Mouse (Mus musculus): ENCODE data around the gene Megf8. TPM values are rescaled to one million over a fixed set of nuclear protein-coding genes. Genes with fewer than 3 reads are reported as not detected.
A peak's percentile ranks its signal among the peaks of the same experiment; 100 is the strongest.

Megf8 gene
- total and polyA plus RNA-seq, 2 experiments = 1.5 to 5.1 TPM

- TF ChIP-seq POLR2A (IDR thresholded peaks at IDR 0.05; ENCODE audit: extremely low read depth, insufficient read depth, low read length) (no peak), CTCF (IDR thresholded peaks at IDR 0.05; ENCODE audit: low read depth, low read length) (no peak)
- no peak for DNase-seq (ENCODE audit: extremely low read depth, low read depth, low spot score)
- H3K36me3 ChIP-seq (ENCODE audit: control insufficient read depth, insufficient read depth, low read length) = no peaks in the 10 kb centered on the region
- H3K4me3 ChIP-seq (ENCODE audit: insufficient read depth, low read depth, low read length) = no peak overlapping the region
- H3K27me3 ChIP-seq (ENCODE audit: control insufficient read depth, insufficient read depth, low read length) = no peaks in the 10 kb centered on the region
- no peak overlapping the region for H3K27ac ChIP-seq (replicated peaks; ENCODE audit: insufficient read depth, low read depth, low read length)
- WGBS = 88% methylated on average over 22 of the region's 22 CpGs
- peaks cover 33% of the 10 kb centered on the region for H3K79me2 ChIP-seq (ENCODE audit: control insufficient read depth, insufficient read depth, low read length)
- peaks cover 15% of the 10 kb centered on the region for H3K4me1 ChIP-seq (ENCODE audit: control insufficient read depth, insufficient read depth, low read length)
- no peak overlapping the region for H3K9ac ChIP-seq (ENCODE audit: low read depth, low read length)
Observed at GRCm38 (mm10) chr7:25273259-25274241, 43.4 kb upstream of the Megf8 start.

DNA sequence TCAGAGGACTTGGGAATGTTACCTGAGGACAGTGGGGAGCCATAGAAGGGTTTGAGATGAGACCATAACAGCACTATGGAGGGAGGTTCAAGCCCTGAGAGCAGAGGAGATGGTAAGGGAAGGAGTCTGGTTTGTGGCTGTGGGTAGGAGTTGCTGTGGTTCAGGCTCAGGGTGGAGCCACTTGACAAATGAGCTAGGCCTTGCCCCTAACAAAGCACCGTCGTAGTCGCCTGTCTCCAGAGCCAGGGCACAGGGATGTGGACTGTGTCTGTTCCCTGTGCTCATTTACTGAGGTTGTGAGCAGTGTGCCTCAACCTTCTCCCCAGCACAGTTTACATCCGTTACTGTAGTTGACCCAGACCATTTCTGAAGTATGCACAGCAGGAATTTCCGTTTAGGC is 42.4 kb upstream of the Megf8 start:
- Histone ChIP-seq H3K27me3 (ENCODE audit: control insufficient read depth, insufficient read depth, low read length) (no peaks in the 10 kb centered on the region), H3K79me2 (ENCODE audit: control insufficient read depth, insufficient read depth, low read length) (peaks cover 28% of the 10 kb centered on the region), H3K36me3 (ENCODE audit: control insufficient read depth, insufficient read depth, low read length) (no peaks in the 10 kb centered on the region), H3K27ac (replicated peaks; ENCODE audit: insufficient read depth, low read depth, low read length) (no peak overlapping the region), H3K4me1 (ENCODE audit: control insufficient read depth, insufficient read depth, low read length) (peaks cover 13% of the 10 kb centered on the region), H3K9ac (ENCODE audit: low read depth, low read length) (no peak overlapping the region), H3K4me3 (ENCODE audit: insufficient read depth, low read depth, low read length) (no peak overlapping the region)
- DNase-seq (ENCODE audit: extremely low read depth, low read depth, low spot score) = no peak
- 81% methylated on average over 5 of the region's 5 CpGs for WGBS
- TF ChIP-seq CTCF (IDR thresholded peaks at IDR 0.05; ENCODE audit: low read depth, low read length) (no peak), POLR2A (IDR thresholded peaks at IDR 0.05; ENCODE audit: extremely low read depth, insufficient read depth, low read length) (no peak)

DNA sequence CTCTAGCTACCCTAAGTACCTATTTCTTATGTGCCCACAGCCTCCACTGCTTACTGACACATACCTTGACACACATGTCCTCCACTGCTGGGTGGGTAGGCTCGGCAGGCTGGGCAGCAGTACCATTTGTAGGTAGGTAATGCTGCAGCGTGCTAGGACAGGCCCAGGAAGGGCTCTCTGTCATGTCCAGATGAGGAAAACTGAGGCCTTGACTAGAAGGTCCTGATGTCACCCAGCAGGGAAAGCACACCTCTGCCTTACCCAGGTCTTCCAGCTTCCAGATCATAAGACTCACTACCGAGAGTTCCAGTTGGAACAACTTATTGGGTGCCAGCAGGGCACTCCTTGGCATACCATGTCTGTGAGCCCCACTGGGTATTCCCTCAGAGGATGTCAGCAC is 42.0 kb upstream of the Megf8 start:
- no peak overlapping the region for H3K9ac ChIP-seq (ENCODE audit: low read depth, low read length)
- 88% methylated on average over 3 of the region's 3 CpGs for WGBS
- peaks cover 12% of the 10 kb centered on the region for H3K4me1 ChIP-seq (ENCODE audit: control insufficient read depth, insufficient read depth, low read length)
- no peak for DNase-seq (ENCODE audit: extremely low read depth, low read depth, low spot score)
- no peaks in the 10 kb centered on the region for H3K36me3 ChIP-seq (ENCODE audit: control insufficient read depth, insufficient read depth, low read length)
- TF ChIP-seq POLR2A (IDR thresholded peaks at IDR 0.05; ENCODE audit: extremely low read depth, insufficient read depth, low read length) (no peak), CTCF (IDR thresholded peaks at IDR 0.05; ENCODE audit: low read depth, low read length) (no peak)
- H3K27me3 ChIP-seq (ENCODE audit: control insufficient read depth, insufficient read depth, low read length) = no peaks in the 10 kb centered on the region
- peaks cover 31% of the 10 kb centered on the region for H3K79me2 ChIP-seq (ENCODE audit: control insufficient read depth, insufficient read depth, low read length)
- H3K4me3 ChIP-seq (ENCODE audit: insufficient read depth, low read depth, low read length) = no peak overlapping the region
- no peak overlapping the region for H3K27ac ChIP-seq (replicated peaks; ENCODE audit: insufficient read depth, low read depth, low read length)

DNA sequence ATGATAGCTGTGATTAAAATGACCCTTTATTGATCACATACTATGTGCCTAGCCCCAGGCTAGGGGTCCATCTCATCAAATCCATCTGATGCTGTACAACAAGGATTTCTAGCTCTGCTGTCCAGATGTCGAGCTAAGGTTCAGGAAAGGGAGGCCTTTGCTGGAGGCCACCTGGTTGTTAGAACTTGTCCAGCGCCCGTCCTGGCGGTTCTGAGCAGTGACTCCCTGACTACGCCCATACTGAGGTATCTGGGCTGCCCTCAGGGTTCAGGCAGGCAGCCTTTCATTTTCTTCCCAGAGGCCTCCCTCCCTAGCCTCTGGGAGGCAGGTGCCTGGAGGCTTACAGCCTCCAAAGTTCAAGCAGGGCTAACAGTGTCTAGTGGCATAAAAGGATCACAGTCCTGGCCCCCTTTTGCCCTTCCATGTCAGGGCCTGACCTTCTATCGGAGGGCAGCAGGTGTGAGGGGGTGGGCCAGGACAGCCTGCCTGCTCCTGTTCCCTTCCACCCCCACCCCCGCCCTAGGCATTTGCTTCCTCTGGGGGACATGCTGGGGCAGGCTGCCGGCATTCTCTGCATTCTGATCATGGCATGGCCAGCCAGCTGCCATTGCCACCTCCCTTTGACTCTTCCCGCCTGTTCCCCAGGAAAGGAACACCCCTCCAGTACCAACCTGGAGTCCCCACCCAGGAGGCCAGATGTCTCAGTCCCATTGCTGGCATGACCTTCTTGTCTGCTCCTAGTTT is 41.2 kb upstream of the Megf8 start:
- H3K27me3 ChIP-seq (ENCODE audit: control insufficient read depth, insufficient read depth, low read length) = no peaks in the 10 kb centered on the region
- TF ChIP-seq CTCF (IDR thresholded peaks at IDR 0.05; ENCODE audit: low read depth, low read length) (no peak), POLR2A (IDR thresholded peaks at IDR 0.05; ENCODE audit: extremely low read depth, insufficient read depth, low read length) (no peak)
- no peaks in the 10 kb centered on the region for H3K36me3 ChIP-seq (ENCODE audit: control insufficient read depth, insufficient read depth, low read length)
- H3K27ac ChIP-seq (replicated peaks; ENCODE audit: insufficient read depth, low read depth, low read length) = no peak overlapping the region
- WGBS = 81% methylated on average over 9 of the region's 9 CpGs
- H3K4me1 ChIP-seq (ENCODE audit: control insufficient read depth, insufficient read depth, low read length) = peaks cover 15% of the 10 kb centered on the region
- no peak for DNase-seq (ENCODE audit: extremely low read depth, low read depth, low spot score)
- peaks cover 27% of the 10 kb centered on the region for H3K79me2 ChIP-seq (ENCODE audit: control insufficient read depth, insufficient read depth, low read length)
- no peak overlapping the region for H3K9ac ChIP-seq (ENCODE audit: low read depth, low read length)
- no peak overlapping the region for H3K4me3 ChIP-seq (ENCODE audit: insufficient read depth, low read depth, low read length)

- Histone ChIP-seq H3K79me2 (ENCODE audit: control insufficient read depth, insufficient read depth, low read length) (peaks cover 12% of the 10 kb centered on the region; the same call in 1 of the 2 replicates), H3K4me1 (ENCODE audit: control insufficient read depth, insufficient read depth, low read length) (peaks cover 18% of the 10 kb centered on the region), H3K27me3 (ENCODE audit: control insufficient read depth, insufficient read depth, low read length) (no peaks in the 10 kb centered on the region), H3K4me3 (ENCODE audit: insufficient read depth, low read depth, low read length) (no peak overlapping the region), H3K36me3 (ENCODE audit: control insufficient read depth, insufficient read depth, low read length) (no peaks in the 10 kb centered on the region), H3K27ac (replicated peaks; ENCODE audit: insufficient read depth, low read depth, low read length) (peak overlapping the region; percentile 0; the same call in 1 of the 2 replicates), H3K9ac (ENCODE audit: low read depth, low read length) (no peak overlapping the region)
- 85% methylated on average over 4 of the region's 4 CpGs for WGBS
- no peak for DNase-seq (ENCODE audit: extremely low read depth, low read depth, low spot score)
- TF ChIP-seq POLR2A (IDR thresholded peaks at IDR 0.05; ENCODE audit: extremely low read depth, insufficient read depth, low read length) (no peak), CTCF (IDR thresholded peaks at IDR 0.05; ENCODE audit: low read depth, low read length) (no peak)
Observed at GRCm38 (mm10) chr7:25277405-25277804, 39.6 kb upstream of the Megf8 start.
